Mouse (Mus musculus) bone marrow, adult 2 months (tissue): ENCODE results near the gene Zc3h15.

Source experiments
- CTCF ChIP-seq: fragments of 200-500 bp; IDR thresholded peaks from 2 replicates; pipeline ENCODE4 v1.5.1; 2011; ENCODE audit warnings: low read length, control low read depth; ENCODE audit not compliant: control insufficient read depth, insufficient read depth
- POLR2A ChIP-seq: fragments of 200-500 bp; IDR thresholded peaks from 2 replicates; pipeline ENCODE4 v1.6.1; 2011; ENCODE audit warnings: low read depth, mild to moderate bottlenecking, control low read depth, low read length, borderline replicate concordance; ENCODE audit not compliant: control insufficient read depth

DNA sequence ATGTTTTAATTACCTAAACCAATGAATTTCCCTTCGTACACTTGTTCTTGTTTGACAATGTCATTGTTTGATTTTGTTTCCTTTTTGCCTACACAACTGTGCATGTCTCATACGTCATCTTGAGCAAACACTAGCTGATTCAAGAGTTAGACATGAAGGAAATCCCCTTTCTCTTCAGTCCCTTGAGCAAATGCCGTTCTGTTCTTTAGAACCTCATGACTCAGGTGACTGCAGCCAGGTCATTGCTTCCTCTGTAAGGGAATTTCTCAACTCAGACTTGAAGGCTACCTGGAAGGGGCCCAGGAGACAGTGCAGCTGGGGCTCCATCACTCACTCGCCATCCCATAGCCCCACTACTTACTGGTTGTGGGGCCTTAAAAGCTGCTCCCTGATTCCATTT is 56.4 kb downstream of the Zc3h15 start:
- TF ChIP-seq CTCF (no peak), POLR2A (no peak)
